Mouse (Mus musculus) 3134 (cell line): ENCODE measurements around the gene Ctnnb1.

Experiments used
- DNase-seq: peaks from one replicate; pipeline ENCODE4 v3.0.0-alpha.2; 2011; ENCODE audit warnings: low spot score; ENCODE audit not compliant: insufficient read length; ENCODE audit errors: extremely low read depth

Ctnnb1 gene

GRCm38 (mm10) chr9:120926126-120926525 lies 2.9 kb upstream of the Ctnnb1 start:
- DNase-seq: no peak

GRCm38 (mm10) chr9:120926939-120927606 lies 1.9 kb upstream of the Ctnnb1 start:
- DNase-seq: no peak

GRCm38 (mm10) chr9:120930021-120930420 lies 1.0 kb downstream of the Ctnnb1 start:
- no peak for DNase-seq

- DNase-seq: no peak
Observed at GRCm38 (mm10) chr9:120930811-120931210, 1.8 kb downstream of the Ctnnb1 start.

GRCm38 (mm10) chr9:120932371-120932770 lies 3.4 kb downstream of the Ctnnb1 start:
- no peak for DNase-seq

GRCm38 (mm10) chr9:120932797-120933586 lies 4.0 kb downstream of the Ctnnb1 start:
- DNase-seq: peak; percentile 92

- DNase-seq: no peak
Observed at GRCm38 (mm10) chr9:120933587-120933885, 4.5 kb downstream of the Ctnnb1 start.

- peak; percentile 61 for DNase-seq
Observed at GRCm38 (mm10) chr9:120933886-120934758, 5.1 kb downstream of the Ctnnb1 start.

- DNase-seq: no peak
Observed at GRCm38 (mm10) chr9:120934821-120935633, 6.0 kb downstream of the Ctnnb1 start.

GRCm38 (mm10) chr9:120935634-120935922 lies 6.6 kb downstream of the Ctnnb1 start:
- no peak for DNase-seq

GRCm38 (mm10) chr9:120936351-120936750 lies 7.3 kb downstream of the Ctnnb1 start:
- DNase-seq: peak; percentile 36

- DNase-seq: no peak
Observed at GRCm38 (mm10) chr9:120940858-120941257, 11.8 kb downstream of the Ctnnb1 start.

GRCm38 (mm10) chr9:120943757-120944156 lies 14.7 kb downstream of the Ctnnb1 start:
- DNase-seq: no peak

GRCm38 (mm10) chr9:120944211-120944610 lies 15.2 kb downstream of the Ctnnb1 start:
- no peak for DNase-seq

- DNase-seq: no peak
Observed at GRCm38 (mm10) chr9:120946131-120946530, 17.1 kb downstream of the Ctnnb1 start.

- no peak for DNase-seq
Observed at GRCm38 (mm10) chr9:120948832-120949231, 19.8 kb downstream of the Ctnnb1 start.

- DNase-seq: no peak
Observed at GRCm38 (mm10) chr9:120950761-120951160, 21.7 kb downstream of the Ctnnb1 start.

- DNase-seq: no peak
Observed at GRCm38 (mm10) chr9:120951947-120952346, 22.9 kb downstream of the Ctnnb1 start.

GRCm38 (mm10) chr9:120958051-120958450 lies 29.0 kb downstream of the Ctnnb1 start:
- DNase-seq: no peak

GRCm38 (mm10) chr9:120958560-120958959 lies 29.5 kb downstream of the Ctnnb1 start:
- no peak for DNase-seq

- no peak for DNase-seq
Observed at GRCm38 (mm10) chr9:120959225-120959624, 30.2 kb downstream of the Ctnnb1 start.
